Mouse (Mus musculus): ENCODE measurements around the gene Zfp316.

The Zfp316 gene

GRCm38 (mm10) chr5:143279247-143279646 is 9.4 kb upstream of the Zfp316 start:
- DNase-seq (ENCODE audit: low spot score in 2 of 2) = no peak

- no peak for DNase-seq (ENCODE audit: low spot score in 2 of 2)
Observed at GRCm38 (mm10) chr5:143275761-143276160, 5.9 kb upstream of the Zfp316 start.

GRCm38 (mm10) chr5:143272540-143273330 is 2.9 kb upstream of the Zfp316 start:
- DNase-seq (ENCODE audit: low spot score in 2 of 2) = no peak

GRCm38 (mm10) chr5:143272108-143272507 is 2.3 kb upstream of the Zfp316 start:
- DNase-seq (ENCODE audit: low spot score in 2 of 2) = no peak

- DNase-seq (ENCODE audit: low spot score in 2 of 2) = peak in 1 of 2 experiments; percentile 12
Observed at GRCm38 (mm10) chr5:143271642-143272041, 1.8 kb upstream of the Zfp316 start.

GRCm38 (mm10) chr5:143270151-143270519 is 313 bp upstream of the Zfp316 start:
- no peak for DNase-seq (ENCODE audit: low spot score in 2 of 2)

DNA sequence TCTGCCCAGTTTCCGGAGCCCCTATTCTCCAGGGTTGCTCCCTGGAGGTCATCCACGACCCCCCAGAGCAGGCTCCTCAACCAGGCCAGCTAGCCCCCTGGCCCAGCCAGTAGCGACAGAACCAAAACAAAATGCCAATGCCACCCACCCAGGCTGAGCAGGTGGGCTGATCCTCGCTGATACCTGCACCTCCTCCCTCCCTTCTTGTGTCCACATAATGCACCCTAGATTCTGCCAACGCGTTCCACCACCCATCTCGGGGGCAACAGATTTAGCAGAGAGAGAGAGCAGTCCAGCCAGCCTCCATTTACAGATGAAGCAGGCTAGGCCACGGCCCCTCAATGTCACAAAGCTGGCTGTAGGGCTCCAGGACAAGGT is 848 bp downstream of the Zfp316 start:
- no peak for DNase-seq (ENCODE audit: low spot score in 2 of 2)

- DNase-seq (ENCODE audit: low spot score in 2 of 2) = no peak
Observed at GRCm38 (mm10) chr5:143266794-143267193, 3.0 kb downstream of the Zfp316 start.

- DNase-seq (ENCODE audit: low spot score in 2 of 2) = no peak
Observed at GRCm38 (mm10) chr5:143265409-143265808, 4.4 kb downstream of the Zfp316 start.

DNA sequence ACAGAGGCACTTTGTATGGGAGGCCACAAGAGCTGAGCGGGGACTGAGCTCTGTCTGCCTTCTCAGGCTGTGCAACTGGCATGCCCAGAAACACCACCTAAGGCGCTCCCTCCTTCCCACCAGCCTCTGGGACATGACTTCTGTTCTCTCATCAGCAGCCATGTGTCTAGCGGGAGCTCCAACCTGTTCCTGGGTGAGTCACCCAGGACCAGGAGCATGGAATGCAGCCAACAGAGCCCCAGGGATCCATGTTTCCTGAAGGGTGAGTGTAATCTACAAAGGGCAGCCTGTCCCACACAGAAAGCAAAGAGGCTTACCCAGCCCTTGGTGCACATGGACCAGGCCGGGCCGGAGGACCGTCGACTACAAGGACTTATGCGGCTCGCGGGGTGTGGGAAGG is 5.1 kb downstream of the Zfp316 start:
- no peak for DNase-seq (ENCODE audit: low spot score in 2 of 2)

- DNase-seq (ENCODE audit: low spot score in 2 of 2) = no peak
Observed at GRCm38 (mm10) chr5:143261636-143262035, 8.2 kb downstream of the Zfp316 start.

GRCm38 (mm10) chr5:143255802-143256201 is 14.0 kb downstream of the Zfp316 start:
- no peak for DNase-seq (ENCODE audit: low spot score in 2 of 2)

GRCm38 (mm10) chr5:143255131-143255519 is 14.7 kb downstream of the Zfp316 start:
- no peak for DNase-seq (ENCODE audit: low spot score in 2 of 2)

- no peak for DNase-seq (ENCODE audit: low spot score in 2 of 2)
Observed at GRCm38 (mm10) chr5:143254487-143255130, 15.2 kb downstream of the Zfp316 start.

GRCm38 (mm10) chr5:143253881-143254486 is 15.8 kb downstream of the Zfp316 start:
- no peak for DNase-seq (ENCODE audit: low spot score in 2 of 2)

GRCm38 (mm10) chr5:143253186-143253880 is 16.5 kb downstream of the Zfp316 start:
- no peak for DNase-seq (ENCODE audit: low spot score in 2 of 2)

DNA sequence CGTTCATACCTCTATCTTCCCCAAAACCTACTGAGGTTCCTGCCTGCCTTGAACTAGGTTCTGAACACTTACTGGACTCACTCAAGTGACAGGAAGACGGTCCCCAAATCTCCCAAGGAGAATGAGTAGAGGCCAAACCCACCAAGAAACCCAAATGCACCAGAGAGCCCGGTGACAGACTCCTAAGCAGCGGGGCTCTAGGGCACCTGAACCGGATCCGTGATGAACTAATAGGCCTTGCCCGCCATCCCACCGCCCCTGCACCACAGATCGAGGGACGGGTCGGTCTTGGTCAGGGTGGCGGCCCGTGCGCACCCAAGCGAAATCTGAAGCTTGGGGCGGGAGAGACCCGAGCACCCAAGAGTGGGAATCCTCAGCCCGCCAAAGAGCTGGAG is 17.0 kb downstream of the Zfp316 start:
- DNase-seq (ENCODE audit: low spot score in 2 of 2) = no peak

DNA sequence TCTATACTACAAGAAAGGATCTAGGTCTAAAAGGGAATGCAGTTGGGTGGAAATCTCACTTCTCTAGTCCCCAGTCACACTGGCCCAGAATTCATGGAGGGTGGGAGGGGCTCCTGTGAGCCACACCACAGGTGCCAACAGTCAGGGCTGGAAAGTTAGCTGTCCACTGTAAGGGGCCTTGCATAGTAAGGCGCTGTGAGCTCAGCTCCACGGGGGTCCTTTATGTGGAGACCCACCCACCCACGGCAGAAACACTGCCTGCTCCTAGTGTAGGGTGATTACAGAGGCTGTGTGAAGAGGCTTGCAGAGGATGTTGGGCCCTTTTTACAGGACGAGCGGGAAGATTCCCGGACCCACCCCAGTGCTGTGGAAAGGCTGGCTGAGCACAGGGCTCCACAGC is 17.8 kb downstream of the Zfp316 start:
- no peak for DNase-seq (ENCODE audit: low spot score in 2 of 2)

- no peak for DNase-seq (ENCODE audit: low spot score in 2 of 2)
Observed at GRCm38 (mm10) chr5:143244926-143245325, 24.9 kb downstream of the Zfp316 start.

DNA sequence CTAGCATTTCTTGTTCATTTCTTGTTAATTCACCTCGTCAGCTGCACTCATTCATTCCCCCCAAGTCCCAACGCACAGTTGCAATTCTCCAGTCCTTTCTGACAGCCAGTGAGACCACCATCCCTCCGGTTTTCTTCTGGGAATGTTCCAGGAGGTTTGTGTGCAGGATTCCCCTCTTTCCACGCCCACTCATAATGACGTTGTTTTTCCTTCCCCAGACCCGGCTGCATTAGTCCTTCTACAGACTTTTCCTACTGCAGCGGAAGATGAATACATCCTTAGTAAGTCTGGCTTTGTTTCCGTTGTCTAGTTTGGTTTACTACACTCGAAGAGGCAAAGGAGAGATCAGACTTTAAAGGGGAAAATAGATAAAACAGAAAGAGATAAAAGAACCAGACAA is 33.8 kb downstream of the Zfp316 start:
- no peak for DNase-seq (ENCODE audit: low spot score in 2 of 2)

DNA sequence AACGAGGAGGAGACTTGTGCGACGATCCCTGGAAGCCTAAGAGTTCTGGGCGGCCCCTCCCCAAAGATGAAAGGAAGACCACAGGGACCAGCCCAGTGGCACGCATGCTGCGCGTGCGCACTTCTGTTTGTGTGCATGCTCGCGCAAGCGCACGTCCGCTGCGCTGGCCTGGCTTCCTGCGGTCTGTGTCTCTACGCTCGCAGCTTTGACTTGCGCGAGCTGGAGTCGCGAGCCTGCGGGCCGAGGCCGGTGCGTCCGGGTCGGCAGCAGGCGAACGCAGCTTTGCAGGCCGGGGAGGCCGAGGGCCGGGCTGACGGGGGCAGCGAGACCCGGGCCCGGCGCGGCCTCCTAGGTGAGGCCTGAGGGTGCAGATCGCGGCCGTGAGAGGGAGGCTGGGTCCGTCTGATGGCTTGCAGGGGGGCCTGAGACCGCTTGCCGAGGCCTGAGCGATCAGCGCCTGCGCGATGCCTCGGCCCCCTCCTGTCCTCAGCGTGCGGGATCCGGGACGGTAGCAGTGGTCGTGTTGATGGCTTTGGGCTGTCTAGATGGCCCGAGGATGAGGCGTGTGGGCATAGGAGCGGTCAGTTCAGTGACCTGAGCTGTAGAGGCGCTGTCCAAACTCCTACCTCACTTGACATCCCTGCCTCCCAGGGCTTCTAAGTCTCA is 34.7 kb downstream of the Zfp316 start, which contains the start of gene Zfp12:
Zfp12 (plus strand) TSS at position 136 of the 666 bp plus-strand sequence.
- DNase-seq (ENCODE audit: low spot score in 2 of 2) = peak; percentile 96

GRCm38 (mm10) chr5:143226790-143227189 is 43.0 kb downstream of the Zfp316 start, which contains the start of gene Spdye4a:
Spdye4a (minus strand) TSS chr5:143226890.
- DNase-seq (ENCODE audit: low spot score in 2 of 2) = no peak
